Mouse (Mus musculus) macrophage (primary cell): ENCODE results near the gene Phactr4. TPM values are rescaled to one million over a fixed set of nuclear protein-coding genes. Genes with fewer than 3 reads are reported as not detected.
A peak's percentile ranks its signal among the peaks of the same experiment; 100 is the strongest.

Source experiments
- H3K27ac ChIP-seq: fragments of 350-480 bp; formaldehyde crosslinking; 2 replicates; pipeline ENCODE4 v1.9.0; 2021
- H3K36me3 ChIP-seq: fragments of 350-480 bp; formaldehyde crosslinking; 2 replicates; pipeline ENCODE4 v1.9.0; 2021; ENCODE audit errors: inconsistent target
- H3K4me3 ChIP-seq: fragments of 350-480 bp; formaldehyde crosslinking; 2 replicates; pipeline ENCODE4 v1.9.0; 2021; ENCODE audit errors: inconsistent target
- H3K79me2 ChIP-seq: fragments of 350-480 bp; formaldehyde crosslinking; 2 replicates; pipeline ENCODE4 v1.9.0; 2021; ENCODE audit errors: inconsistent target
- WGBS: methylation state at CpG from one replicate; pipeline ENCODE4 v1.1.7; 2026; ENCODE audit warnings: inconsistent platforms; ENCODE audit not compliant: missing documents; 5-methylcytosine and 5-hydroxymethylcytosine counted together
- polyA plus RNA-seq: library from polyadenylated mRNA; stranded (reverse); fragments of 250-400 nt; gene quantifications from 3 replicates; pipeline ENCODE4 v1.2.4, GENCODE M21; 2018; ENCODE audit warnings: inconsistent platforms

Gene Phactr4
- polyA plus RNA-seq, 1 experiment from 2014 or later: 18.7 TPM

GRCm38 (mm10) chr4:132346261-132346660, 76.0 kb downstream of the Phactr4 start:
- WGBS: 80% methylated on average over 4 of the region's 4 CpGs
- H3K36me3 ChIP-seq: peaks cover 7% of the 10 kb centered on the region; the same call in 1 of the 2 replicates
- no peak overlapping the region for H3K4me3 ChIP-seq
- H3K79me2 ChIP-seq: peaks cover 45% of the 10 kb centered on the region
- H3K27ac ChIP-seq: no peak overlapping the region

DNA sequence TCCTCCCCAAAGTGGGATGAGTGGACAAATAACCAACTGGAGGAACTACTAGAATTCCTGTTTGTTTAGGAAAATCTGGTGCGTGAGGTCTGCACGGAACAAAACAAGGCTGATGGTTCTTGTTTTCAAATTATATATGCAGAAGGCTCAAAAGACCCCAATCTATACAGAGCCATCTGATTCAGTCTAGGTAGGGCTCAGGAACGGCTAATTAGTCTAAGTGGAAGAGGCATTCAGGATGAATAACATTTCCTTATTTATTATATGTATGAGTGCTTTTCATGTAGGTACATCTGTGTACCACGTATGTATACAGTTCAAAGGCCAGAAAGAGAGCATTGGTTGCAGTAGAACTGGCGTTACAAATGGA, 76.5 kb downstream of the Phactr4 start:
- Histone ChIP-seq H3K36me3 (0 out of 2 replicates have a peak, but pooled peaks cover 3% of the 10 kb centered on the region), H3K27ac (no peak overlapping the region), H3K4me3 (no peak overlapping the region), H3K79me2 (peaks cover 45% of the 10 kb centered on the region)
- WGBS: 38% methylated on average over 5 of the region's 5 CpGs

DNA sequence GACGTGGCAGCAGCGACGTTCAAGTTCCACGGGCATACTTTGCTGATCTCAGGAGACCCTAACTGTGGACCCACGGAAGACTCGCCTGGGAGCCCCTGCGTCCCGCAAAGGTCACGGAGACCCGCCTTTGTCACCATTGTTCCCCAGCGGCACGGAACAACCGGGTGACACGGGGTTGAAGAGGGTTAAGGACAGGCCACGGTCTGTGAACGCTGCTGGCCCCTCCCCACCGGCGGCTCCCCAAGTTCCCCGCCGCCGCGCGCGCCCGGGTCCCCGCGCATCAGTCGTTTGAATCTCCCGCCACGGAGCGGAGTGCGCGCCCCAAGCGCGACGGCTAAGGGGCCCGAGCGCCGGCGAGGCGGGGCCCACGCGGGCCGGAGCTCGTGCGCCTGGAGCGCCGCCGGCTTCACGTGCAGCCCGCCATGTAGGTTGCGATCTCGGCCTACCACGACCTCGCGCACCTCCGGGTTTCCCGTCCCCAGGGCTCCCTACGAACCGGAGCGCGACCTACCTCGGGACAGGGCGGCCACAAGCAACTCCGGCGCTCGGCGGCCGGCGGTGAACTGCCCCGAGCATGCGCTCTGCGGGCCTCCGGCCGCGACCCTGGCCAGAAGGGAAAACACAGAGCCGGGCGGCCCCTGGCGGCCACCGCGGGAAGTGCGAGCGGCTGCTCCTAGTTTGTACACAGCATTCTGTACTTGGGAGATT, 77.0 kb downstream of the Phactr4 start:
- Histone ChIP-seq H3K4me3 (peak overlapping the region; percentile 76), H3K27ac (peak overlapping the region; percentile 46), H3K79me2 (peaks cover 49% of the 10 kb centered on the region), H3K36me3 (no peaks in the 10 kb centered on the region)
- under 1% methylated on average over 80 of the region's 83 CpGs for WGBS

DNA sequence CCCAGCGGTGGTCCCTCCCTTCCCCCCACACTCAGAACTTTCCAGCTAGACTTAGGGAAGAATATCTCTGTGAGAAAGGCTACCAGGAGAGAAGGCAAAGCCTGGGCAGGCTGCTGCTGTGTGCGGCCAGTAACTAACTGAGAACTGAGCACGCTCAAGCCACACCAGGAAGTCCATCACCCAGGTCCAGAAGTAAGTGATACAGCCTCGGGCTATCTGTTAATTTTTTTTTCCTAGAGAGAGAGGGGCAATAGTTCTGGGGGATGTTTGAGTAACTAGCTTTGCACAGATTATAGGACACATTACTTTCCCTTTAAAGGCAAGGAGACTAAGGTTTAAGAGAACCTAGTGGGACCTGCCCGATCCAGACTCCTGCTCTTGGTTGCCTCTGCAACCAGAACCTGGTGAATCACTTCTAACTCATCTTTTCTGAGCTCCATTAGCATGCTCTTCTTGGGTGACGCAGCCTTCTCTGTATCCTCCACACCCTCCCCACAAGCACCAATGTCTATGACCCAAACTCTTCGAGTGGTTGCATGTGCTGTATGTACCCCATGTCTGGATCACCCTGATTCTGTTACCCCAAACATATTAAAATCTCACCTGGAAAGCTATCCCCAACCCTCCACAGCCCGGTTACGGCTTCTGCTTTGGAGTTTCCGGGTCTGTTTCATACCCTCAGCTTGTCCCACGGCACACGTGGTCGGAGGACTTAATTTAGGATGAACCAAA, 77.7 kb downstream of the Phactr4 start:
- Histone ChIP-seq H3K36me3 (no peaks in the 10 kb centered on the region), H3K79me2 (peaks cover 56% of the 10 kb centered on the region), H3K27ac (peak overlapping the region; percentile 46), H3K4me3 (peak overlapping the region; percentile 76)
- WGBS: 3% methylated on average over 13 of the region's 13 CpGs

DNA sequence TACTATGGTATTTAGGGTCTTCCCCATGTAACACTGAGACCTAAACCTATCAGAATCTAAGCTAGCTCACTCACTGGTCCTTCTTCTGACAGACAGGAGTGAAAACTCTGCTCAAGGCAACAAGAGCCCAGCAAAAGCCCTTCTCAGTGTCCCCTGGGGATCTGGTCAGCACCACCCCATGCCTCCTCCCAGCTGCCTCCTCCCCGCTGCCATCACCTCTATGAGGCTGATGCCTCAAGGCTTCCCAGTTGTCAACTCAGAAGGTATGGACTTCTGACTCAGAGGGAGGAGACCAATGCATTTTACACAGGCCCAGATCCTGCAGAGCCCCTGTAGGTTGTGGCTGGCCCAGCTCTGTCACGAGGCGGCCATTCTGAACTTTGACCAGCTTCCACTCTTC, 80.8 kb downstream of the Phactr4 start:
- Histone ChIP-seq H3K27ac (no peak overlapping the region), H3K4me3 (no peak overlapping the region), H3K79me2 (peaks cover 71% of the 10 kb centered on the region), H3K36me3 (no peaks in the 10 kb centered on the region)
- WGBS: 97% methylated on average over 3 of the region's 3 CpGs

GRCm38 (mm10) chr4:132338943-132339342, 83.3 kb downstream of the Phactr4 start:
- 93% methylated on average over 13 of the region's 13 CpGs for WGBS
- H3K4me3 ChIP-seq: no peak overlapping the region
- peaks cover 59% of the 10 kb centered on the region for H3K79me2 ChIP-seq
- peaks cover 8% of the 10 kb centered on the region for H3K36me3 ChIP-seq
- no peak overlapping the region for H3K27ac ChIP-seq

DNA sequence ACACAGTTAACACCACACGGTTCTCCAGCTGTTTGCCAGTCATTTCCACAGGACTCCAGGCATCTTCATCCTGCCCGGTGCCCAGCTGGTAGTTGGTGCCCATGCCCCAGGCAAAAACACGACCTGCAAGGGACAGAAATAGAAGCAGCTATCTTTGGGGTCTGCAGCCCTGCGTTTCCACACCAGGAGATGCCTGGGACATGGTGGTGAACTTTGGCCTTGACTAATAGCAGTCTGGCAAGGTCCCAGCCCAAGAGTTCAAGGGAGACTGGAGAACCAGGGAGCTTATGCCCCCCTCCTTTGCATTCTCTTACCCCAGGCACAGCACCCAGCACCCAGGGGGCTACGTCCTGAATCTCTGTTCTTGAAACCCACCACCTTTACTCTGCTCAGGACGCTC, 89.4 kb downstream of the Phactr4 start:
- H3K4me3 ChIP-seq: no peak overlapping the region
- 92% methylated on average over 6 of the region's 6 CpGs for WGBS
- peaks cover 16% of the 10 kb centered on the region for H3K79me2 ChIP-seq
- no peak overlapping the region for H3K27ac ChIP-seq
- peaks cover 11% of the 10 kb centered on the region for H3K36me3 ChIP-seq

- H3K4me3 ChIP-seq: no peak overlapping the region
- 87% methylated on average over 3 of the region's 3 CpGs for WGBS
- H3K36me3 ChIP-seq: peaks cover 11% of the 10 kb centered on the region
Measured at GRCm38 (mm10) chr4:132331960-132332359, 90.3 kb downstream of the Phactr4 start.

GRCm38 (mm10) chr4:132329835-132330354, 92.4 kb downstream of the Phactr4 start:
- peak overlapping the region; percentile 28 for H3K27ac ChIP-seq
- H3K79me2 ChIP-seq: peaks cover 21% of the 10 kb centered on the region
- WGBS: 23% methylated on average over 10 of the region's 10 CpGs
- peak overlapping the region; percentile 73 for H3K4me3 ChIP-seq
- peaks cover 21% of the 10 kb centered on the region for H3K36me3 ChIP-seq

More at GRCm38 (mm10) chr4:132331960-132332359, 90.3 kb downstream of the Phactr4 start:
- no peak overlapping the region for H3K27ac ChIP-seq
- H3K79me2 ChIP-seq: peaks cover 20% of the 10 kb centered on the region

DNA sequence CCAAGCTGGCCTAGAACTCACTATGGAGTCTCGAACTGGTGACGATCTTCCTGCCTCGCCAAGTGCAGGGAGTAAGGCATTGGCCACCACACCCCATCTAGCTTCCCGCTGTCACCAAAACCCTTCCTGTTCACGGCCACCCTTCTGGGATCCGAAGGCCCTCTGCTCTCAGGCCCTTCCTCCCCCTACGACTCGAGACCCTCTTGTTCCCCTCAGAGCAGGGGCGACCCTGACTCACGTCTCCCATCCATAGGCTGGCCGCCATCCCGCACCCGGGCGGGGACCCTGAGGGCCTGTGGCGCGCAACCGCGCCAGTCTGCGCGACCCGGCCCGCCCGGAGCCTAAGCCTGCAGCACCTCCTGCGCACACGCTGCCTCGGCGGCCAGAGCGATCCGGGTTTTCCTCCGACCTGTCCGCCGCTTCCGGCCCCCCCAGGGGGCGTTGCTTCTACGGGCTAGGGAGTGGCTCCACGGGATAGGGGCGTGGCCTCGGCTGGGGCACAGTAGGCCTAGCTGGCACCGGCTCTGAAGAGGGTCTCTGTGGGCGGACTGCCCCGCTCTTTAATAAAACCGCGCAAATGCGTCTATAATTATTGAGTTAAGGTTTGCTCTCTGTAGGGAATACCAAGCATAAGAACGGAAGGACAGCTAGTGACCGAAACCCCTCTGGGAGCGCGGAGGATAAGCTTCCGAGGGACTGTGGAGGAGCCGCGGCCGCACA, 93.0 kb downstream of the Phactr4 start, which contains the start of gene Trnau1ap:
TSS of gene Trnau1ap (minus strand) at position 424 of the 720 bp plus-strand sequence.
- Histone ChIP-seq H3K79me2 (peaks cover 21% of the 10 kb centered on the region), H3K27ac (peak within 1 kb of the TSS; percentile 62), H3K4me3 (peak within 1 kb of the TSS; percentile 73), H3K36me3 (peaks cover 20% of the 10 kb centered on the region)
- WGBS: under 1% methylated on average over 50 of the region's 52 CpGs

GRCm38 (mm10) chr4:132328391-132328982, 93.8 kb downstream of the Phactr4 start:
- Histone ChIP-seq H3K27ac (peak overlapping the region; percentile 62), H3K79me2 (peaks cover 21% of the 10 kb centered on the region), H3K4me3 (peak overlapping the region; percentile 73), H3K36me3 (peaks cover 14% of the 10 kb centered on the region)
- 69% methylated on average over 14 of the region's 14 CpGs for WGBS

DNA sequence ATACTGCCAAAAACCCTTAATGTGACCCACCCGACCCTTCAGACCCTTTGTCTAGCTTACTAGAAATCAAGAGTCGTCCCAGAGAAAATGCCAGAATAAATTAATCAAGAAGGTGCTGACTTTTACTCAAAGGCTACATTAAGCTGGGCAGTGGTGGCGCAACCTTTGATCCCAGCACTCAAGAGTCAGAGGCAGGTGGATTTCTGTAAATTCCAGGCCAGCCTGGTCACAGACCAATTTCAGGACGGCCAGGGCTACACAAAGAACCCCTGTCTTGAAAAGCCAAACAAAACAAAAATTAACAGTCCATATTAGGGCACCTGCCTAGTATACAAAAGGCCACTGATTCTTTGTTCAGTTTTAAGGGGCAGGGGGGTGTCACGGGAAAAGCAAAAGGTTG, 95.8 kb downstream of the Phactr4 start:
- Histone ChIP-seq H3K79me2 (peaks cover 21% of the 10 kb centered on the region), H3K4me3 (no peak overlapping the region)

DNA sequence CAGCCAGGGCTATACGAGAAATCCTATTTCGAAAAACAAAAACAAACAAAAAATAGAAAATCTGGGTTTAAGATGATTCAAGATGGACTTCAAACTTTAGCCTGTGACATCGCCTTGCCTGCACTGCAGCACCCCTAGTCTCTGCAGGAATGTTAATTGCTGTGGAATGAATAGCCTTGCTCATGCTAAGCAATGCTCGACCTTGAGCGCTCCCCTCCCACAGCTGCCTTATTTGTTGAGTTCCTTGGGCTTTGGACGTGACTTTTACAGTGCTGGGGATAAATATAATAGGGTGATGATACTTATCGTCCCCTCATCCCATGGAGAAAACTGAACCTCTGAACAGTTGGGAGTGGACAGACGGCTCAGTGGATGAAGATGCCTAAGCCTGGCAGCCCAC, 106.6 kb downstream of the Phactr4 start:
- H3K27ac ChIP-seq: no peak overlapping the region
- peaks cover 58% of the 10 kb centered on the region for H3K36me3 ChIP-seq
- no peak overlapping the region for H3K4me3 ChIP-seq
- WGBS: 96% methylated on average over 8 of the region's 8 CpGs
- no peaks in the 10 kb centered on the region for H3K79me2 ChIP-seq

More for the DNA sequence above, 95.8 kb downstream of the Phactr4 start:
- H3K27ac ChIP-seq: no peak overlapping the region
- 93% methylated on average over 5 of the region's 5 CpGs for WGBS
- peaks cover 26% of the 10 kb centered on the region for H3K36me3 ChIP-seq

- Histone ChIP-seq H3K27ac (no peak overlapping the region), H3K4me3 (no peak overlapping the region), H3K79me2 (peaks cover 14% of the 10 kb centered on the region), H3K36me3 (peaks cover 51% of the 10 kb centered on the region)
- 99% methylated on average over 5 of the region's 5 CpGs for WGBS
Measured at GRCm38 (mm10) chr4:132312627-132313026, 109.7 kb downstream of the Phactr4 start.
